Mouse (Mus musculus) CD4-positive, CD25-positive, alpha-beta regulatory T cell, adult 9 weeks (primary cell): ENCODE results near the gene Nek1. TPM values are rescaled to one million over a fixed set of nuclear protein-coding genes. Genes with fewer than 3 reads are reported as not detected.

Experiments used
- polyA plus RNA-seq: library from polyadenylated mRNA; unstranded; fragments of 100-300 nt; shearing (Covaris generic); gene quantifications from one replicate; pipeline ENCODE4 v1.2.1, GENCODE M21; 2017

Nek1 gene
- polyA plus RNA-seq: 13.3 TPM

GRCm38 (mm10) chr8:60992910-60993638 lies at the start of gene Nek1:
Gene Nek1 (plus strand): TSS chr8:60993195.

GRCm38 (mm10) chr8:60982701-60983687 lies 10.0 kb upstream of the Nek1 start, which contains the start of gene Clcn3:
Gene Clcn3 (minus strand): TSS chr8:60983300.

Other genes with a start within 250 kb of the Nek1 start
- gene Hpf1, start 102.8 kb upstream of the Nek1 start, polyA plus RNA-seq: 49.7 TPM
- gene Clcn3, start 9.9 kb upstream of the Nek1 start, polyA plus RNA-seq: 24.9 TPM
- gene Sh3rf1, start 230.7 kb downstream of the Nek1 start, polyA plus RNA-seq: 5.4 TPM